Mouse (Mus musculus) ES-E14 (cell line): ENCODE measurements around the gene Tmem135. TPM values are rescaled to one million over a fixed set of nuclear protein-coding genes. Genes with fewer than 3 reads are reported as not detected.

ENCODE experiments used
- DNase-seq: peaks from one replicate; pipeline ENCODE4 v3.0.0-alpha.2; 2013; ENCODE audit warnings: low read depth, low spot score
- H3K27ac ChIP-seq: 2 replicates; pipeline ENCODE4 v1.5.1; 2012; ENCODE audit warnings: low read depth, mild to moderate bottlenecking, low read length, moderate library complexity, mixed read lengths; ENCODE audit not compliant: poor library complexity, insufficient read depth, severe bottlenecking
- H3K36me3 ChIP-seq: 2 replicates; pipeline ENCODE4 v1.6.1; 2012; ENCODE audit warnings: mild to moderate bottlenecking, low read length, moderate library complexity, mixed read lengths; ENCODE audit not compliant: control insufficient read depth, poor library complexity, insufficient read depth, severe bottlenecking
- H3K4me1 ChIP-seq, 2 experiments: fragments of 150-350 bp in 1 of 2; sonication (generic) in 1 of 2; 2 replicates each; pipeline ENCODE4 v1.6.1; 2012; ENCODE audit warnings: low read length in 2 of 2, mild to moderate bottlenecking in 1 of 2, mixed read lengths in 1 of 2; ENCODE audit not compliant: control insufficient read depth in 2 of 2, insufficient read depth in 2 of 2, poor library complexity in 1 of 2
- H3K4me3 ChIP-seq, 2 experiments: fragments of 150-350 bp in 1 of 2; sonication (generic) in 1 of 2; 2 replicates each; pipeline ENCODE4 v1.5.1; 2012; ENCODE audit warnings: low read length in 2 of 2, low read depth in 1 of 2, mild to moderate bottlenecking in 1 of 2, mixed read lengths in 1 of 2; ENCODE audit not compliant: insufficient read depth in 1 of 2, poor library complexity in 1 of 2, severe bottlenecking in 1 of 2
- H3K9ac ChIP-seq: 2 replicates; pipeline ENCODE4 v1.6.1; 2012; ENCODE audit warnings: low read depth, mild to moderate bottlenecking, low read length, mixed read lengths; ENCODE audit not compliant: poor library complexity, insufficient read depth, severe bottlenecking
- H3K9me3 ChIP-seq: fragments of 150-350 bp; sonication (generic); 2 replicates; pipeline ENCODE4 v1.6.1; 2012; ENCODE audit warnings: low read depth, mild to moderate bottlenecking, low read length; ENCODE audit not compliant: control insufficient read depth, insufficient read depth
- CHD2 ChIP-seq: IDR thresholded peaks from 2 replicates; pipeline ENCODE4 v1.6.1; 2014; ENCODE audit warnings: mild to moderate bottlenecking, low read depth, low read length, inconsistent platforms
- HCFC1 ChIP-seq: IDR thresholded peaks from 2 replicates; pipeline ENCODE4 v1.6.1; 2012; ENCODE audit warnings: low read length, inconsistent platforms, borderline replicate concordance; ENCODE audit not compliant: insufficient read depth
- MAFK ChIP-seq: IDR thresholded peaks from 2 replicates; pipeline ENCODE4 v1.6.1; 2014; ENCODE audit warnings: mild to moderate bottlenecking, low read depth, low read length, inconsistent platforms; ENCODE audit not compliant: insufficient read depth
- ZC3H11A ChIP-seq: IDR thresholded peaks from 2 replicates; pipeline ENCODE4 v1.6.1; 2012; ENCODE audit warnings: low read depth, mild to moderate bottlenecking, inconsistent platforms, low read length, borderline replicate concordance
- ZNF384 ChIP-seq: IDR thresholded peaks from 2 replicates; pipeline ENCODE4 v1.6.1; 2012; ENCODE audit warnings: low read depth, low read length, inconsistent platforms
- in situ Hi-C, 2 experiments: fragments of 600-800 bp; cut with MboI; formaldehyde crosslinking; loops; one replicate each; pipeline ENCODE4 v1.15.1; 2025; ENCODE audit warnings: low sequenced_read_pairs in 2 of 2, inconsistent platforms in 1 of 2; ENCODE audit not compliant: unreplicated experiment in 2 of 2
- total RNA-seq: library from RNA; depleted of rRNA; stranded (reverse); fragments of 300-350 nt; gene quantifications from 2 replicates; pipeline ENCODE4 v1.2.3, GENCODE M21; 2012

The Tmem135 gene
- total RNA-seq, 1 experiment: 19.0 TPM

DNA sequence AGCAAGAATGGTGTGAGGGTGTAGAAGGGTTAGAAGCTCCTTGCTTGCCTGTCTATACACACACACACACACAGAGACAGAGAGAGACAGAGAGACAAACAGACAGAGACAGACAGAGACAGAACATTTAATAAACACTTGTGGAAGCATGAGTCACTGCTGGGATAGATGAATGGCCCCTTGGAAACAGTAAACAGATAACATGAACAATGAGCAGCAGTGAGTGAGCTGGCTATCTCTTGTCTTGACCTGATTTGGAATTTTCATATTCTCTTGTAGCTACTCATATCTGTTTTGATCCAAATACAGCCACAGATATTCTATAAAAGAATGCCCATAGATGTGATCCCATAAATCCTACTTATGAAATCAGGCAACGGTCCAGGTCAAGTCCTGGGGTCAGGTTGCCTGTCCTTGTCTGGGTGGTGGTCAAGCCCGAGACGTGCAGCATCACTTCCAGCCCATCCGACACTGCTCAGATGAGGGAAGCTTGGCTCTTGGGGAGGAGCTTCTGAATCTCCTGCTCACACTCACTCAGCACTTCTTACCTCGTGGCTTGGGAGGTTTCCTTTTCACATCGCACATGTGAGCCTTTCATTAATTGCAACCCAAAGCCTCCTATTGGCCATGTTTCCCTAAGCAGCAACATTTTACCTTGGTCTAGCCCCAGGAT, 32.3 kb downstream of the Tmem135 start:
- H3K36me3 ChIP-seq: no peaks in the 10 kb centered on the region
- TF ChIP-seq CHD2: no peak
- TF ChIP-seq ZNF384: no peak
- no peak for TF ChIP-seq HCFC1
- no peak for TF ChIP-seq ZC3H11A
- TF ChIP-seq MAFK: no peak
- no peak for DNase-seq
- in situ Hi-C loops: no loop called here
- H3K9ac ChIP-seq: no peak overlapping the region
- H3K27ac ChIP-seq: no peak overlapping the region
- 0 out of 4 replicates have a peak, but pooled peaks cover 0 to 2% of the 10 kb centered on the region in 2 experiments for H3K4me1 ChIP-seq
- no peaks in the 10 kb centered on the region for H3K9me3 ChIP-seq
- no peak overlapping the region for H3K4me3 ChIP-seq

DNA sequence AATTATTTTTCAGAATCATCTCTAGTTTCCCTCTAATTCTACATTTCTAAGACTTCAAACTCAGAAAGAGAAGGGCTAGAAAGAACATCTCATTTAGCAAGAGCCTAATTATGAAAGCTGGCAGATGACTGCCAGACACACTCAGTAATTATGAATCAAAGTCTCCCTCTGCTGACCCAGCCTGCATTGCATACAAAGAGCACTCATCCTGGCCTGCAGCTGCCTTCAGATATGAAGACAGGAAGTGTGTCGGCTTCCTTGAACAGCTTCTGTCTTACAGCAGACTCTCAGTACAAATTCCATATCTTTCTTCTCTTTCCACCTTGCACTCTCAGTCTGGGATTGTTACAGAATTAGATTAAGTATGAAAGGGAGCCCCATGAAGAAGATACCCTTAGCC, 33.1 kb downstream of the Tmem135 start:
- Histone ChIP-seq H3K27ac (no peak overlapping the region), H3K4me3 (no peak overlapping the region), H3K36me3 (no peaks in the 10 kb centered on the region), H3K9me3 (no peaks in the 10 kb centered on the region), H3K9ac (no peak overlapping the region), H3K4me1 (0 out of 4 replicates have a peak, but pooled peaks cover 0 to 2% of the 10 kb centered on the region in 2 experiments)
- DNase-seq: no peak
- TF ChIP-seq ZNF384 (no peak), HCFC1 (no peak), MAFK (no peak), CHD2 (no peak), ZC3H11A (no peak)
- in situ Hi-C loops: no loop called here

DNA sequence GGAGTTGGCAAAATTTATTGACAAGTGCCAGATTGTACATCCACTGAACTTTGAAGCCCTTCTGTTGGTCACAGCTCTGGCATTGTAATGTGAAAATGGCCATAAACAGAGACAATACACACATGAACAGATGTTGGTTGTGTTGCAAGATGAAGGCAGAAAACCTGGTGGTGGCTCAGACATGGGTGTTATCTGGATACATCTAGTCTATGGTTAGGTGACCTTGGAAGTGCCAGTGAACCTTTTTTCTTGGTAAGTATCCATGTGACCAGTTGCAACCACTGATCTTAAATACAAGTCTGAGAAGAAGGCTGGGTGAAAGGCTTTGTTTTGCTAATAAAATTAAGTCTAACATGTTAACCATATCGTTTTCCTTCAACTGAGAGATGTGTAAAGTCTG, 33.9 kb downstream of the Tmem135 start:
- in situ Hi-C loops: no loop called here
- TF ChIP-seq MAFK (no peak), ZNF384 (no peak)
- no peak for DNase-seq

DNA sequence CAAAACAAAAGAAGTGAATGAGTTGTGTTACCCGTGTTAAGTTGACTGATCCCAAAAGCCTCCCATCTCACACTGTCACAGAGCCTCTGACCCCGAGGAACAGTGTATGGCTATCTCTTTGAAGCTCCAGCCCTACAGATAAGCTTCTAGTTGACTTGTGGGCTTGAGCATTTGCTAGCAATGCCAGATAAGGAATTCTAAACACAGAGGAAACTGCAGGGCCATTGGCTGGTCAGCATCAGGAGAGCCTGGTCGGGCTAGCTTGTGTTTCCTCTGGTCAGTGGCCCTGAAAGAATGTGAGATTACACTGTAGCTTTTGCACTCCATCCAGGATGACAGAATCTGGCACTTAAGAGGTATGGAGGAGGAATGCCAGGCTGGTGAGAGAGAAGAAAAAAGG, 36.4 kb downstream of the Tmem135 start:
- no peak overlapping the region for H3K9ac ChIP-seq
- no peaks in the 10 kb centered on the region for H3K36me3 ChIP-seq
- 0 out of 4 replicates have a peak, but pooled peaks cover 0 to 2% of the 10 kb centered on the region in 2 experiments for H3K4me1 ChIP-seq
- no peak for DNase-seq
- no peak overlapping the region for H3K4me3 ChIP-seq
- TF ChIP-seq CHD2: no peak
- TF ChIP-seq ZC3H11A: no peak
- no peak for TF ChIP-seq ZNF384
- TF ChIP-seq HCFC1: no peak
- no peak for TF ChIP-seq MAFK
- H3K27ac ChIP-seq: no peak overlapping the region
- H3K9me3 ChIP-seq: no peaks in the 10 kb centered on the region
- in situ Hi-C loops: no loop called here

More for the DNA sequence above, 33.9 kb downstream of the Tmem135 start:
- no peak overlapping the region for H3K27ac ChIP-seq
- no peak overlapping the region for H3K9ac ChIP-seq
- no peak overlapping the region for H3K4me3 ChIP-seq
- no peaks in the 10 kb centered on the region for H3K9me3 ChIP-seq
- H3K36me3 ChIP-seq: no peaks in the 10 kb centered on the region
- H3K4me1 ChIP-seq: 0 out of 4 replicates have a peak, but pooled peaks cover 0 to 2% of the 10 kb centered on the region in 2 experiments
